Mouse (Mus musculus) heart, embryonic 10.5 days (tissue): Measurements from ENCODE around the gene Gm45521. TPM values are rescaled to one million over a fixed set of nuclear protein-coding genes. Genes with fewer than 3 reads are reported as not detected.
"Not testable (repeated sequence)": the region's sequence is repeated elsewhere in the genome, so short reads cannot be mapped to it uniquely, and the experiment has no call there.

Experiments
- DNase-seq: peaks from one replicate; pipeline ENCODE4 v3.0.0-alpha.2; 2017; ENCODE audit warnings: low spot score
- H3K27ac ChIP-seq: fragments of 300-500 bp; sonication (generic); 2 replicates; pipeline ENCODE4 v1.5.1; 2016; ENCODE audit warnings: mild to moderate bottlenecking
- H3K27me3 ChIP-seq: fragments of 300-500 bp; sonication (generic); 2 replicates; pipeline ENCODE4 v1.6.1; 2016; ENCODE audit warnings: mild to moderate bottlenecking; ENCODE audit not compliant: poor library complexity, insufficient read depth, severe bottlenecking
- H3K36me3 ChIP-seq: fragments of 300-500 bp; sonication (generic); 2 replicates; pipeline ENCODE4 v1.6.1; 2016; ENCODE audit warnings: mild to moderate bottlenecking, moderate library complexity
- H3K4me1 ChIP-seq: fragments of 300-500 bp; sonication (generic); 2 replicates; pipeline ENCODE4 v1.6.1; 2016; ENCODE audit warnings: mild to moderate bottlenecking
- H3K4me3 ChIP-seq: fragments of 300-500 bp; sonication (generic); 2 replicates; pipeline ENCODE4 v1.5.1; 2016; ENCODE audit warnings: mild to moderate bottlenecking, moderate library complexity
- H3K9me3 ChIP-seq: fragments of 300-500 bp; sonication (generic); 2 replicates; pipeline ENCODE4 v1.6.1; 2016; ENCODE audit warnings: mild to moderate bottlenecking, moderate library complexity
- WGBS: fragments of 180-500 bp; shearing (Covaris S2); methylation state at CpG from one replicate; pipeline ENCODE4 v1.1.7; 2016; 5-methylcytosine and 5-hydroxymethylcytosine counted together
- polyA plus RNA-seq: library from polyadenylated mRNA; unstranded; fragments of >200 nt; fragmentation: Nextera tagmentation; extraction: Ambion mirVana; gene quantifications from 2 replicates; pipeline ENCODE4 v1.2.1, GENCODE M21; 2016

Gm45521 gene
- polyA plus RNA-seq, 1 experiment from 2014 or later = 0.20 TPM

GRCm38 (mm10) chr14:8006061-8006460 is 49.0 kb downstream of the Gm45521 start:
- H3K4me3 ChIP-seq, DNase-seq, H3K27ac ChIP-seq, H3K36me3 ChIP-seq, H3K9me3 ChIP-seq: not testable (repeated sequence)
- Histone ChIP-seq H3K27me3 (peaks cover 23% of the 10 kb centered on the region), H3K4me1 (peaks cover 14% of the 10 kb centered on the region; the same call in 1 of the 2 replicates)
- 63% methylated on average over 3 of the region's 3 CpGs for WGBS

- Histone ChIP-seq H3K9me3 (no peaks in the 10 kb centered on the region), H3K27me3 (peaks cover 13% of the 10 kb centered on the region), H3K27ac (no peak overlapping the region), H3K4me1 (0 out of 2 replicates have a peak, but pooled peaks cover 10% of the 10 kb centered on the region), H3K4me3 (no peak overlapping the region), H3K36me3 (no peaks in the 10 kb centered on the region)
- no peak for DNase-seq
These were observed 50.0 kb downstream of the Gm45521 start for GRCm38 (mm10) chr14:8007084-8007483.

- WGBS = 81% methylated on average over 2 of the region's 2 CpGs
- H3K27ac ChIP-seq = no peak overlapping the region
- no peak overlapping the region for H3K4me3 ChIP-seq
- H3K4me1 ChIP-seq = 0 out of 2 replicates have a peak, but pooled peaks cover 8% of the 10 kb centered on the region
- H3K9me3 ChIP-seq = no peaks in the 10 kb centered on the region
- H3K36me3 ChIP-seq = no peaks in the 10 kb centered on the region
- peaks cover 8% of the 10 kb centered on the region for H3K27me3 ChIP-seq
- DNase-seq = no peak
These were observed 50.4 kb downstream of the Gm45521 start for GRCm38 (mm10) chr14:8007486-8007885.

- Histone ChIP-seq H3K36me3 (no peaks in the 10 kb centered on the region), H3K4me1 (0 out of 2 replicates have a peak, but pooled peaks cover 6% of the 10 kb centered on the region), H3K27me3 (peaks cover 8% of the 10 kb centered on the region; the same call in 1 of the 2 replicates), H3K4me3 (no peak overlapping the region), H3K9me3 (no peaks in the 10 kb centered on the region), H3K27ac (no peak overlapping the region)
- WGBS = 89% methylated on average over 10 of the region's 10 CpGs
- no peak for DNase-seq
These were observed 50.8 kb downstream of the Gm45521 start for GRCm38 (mm10) chr14:8007923-8008322.

Other genes starting within 250 kb of the Gm45521 start
- not detected in 2 replicates for gene Gm26661, start 165.7 kb upstream of the Gm45521 start, polyA plus RNA-seq
- gene Flnb, start 139.3 kb upstream of the Gm45521 start, polyA plus RNA-seq = 15.2 and 18.5 TPM in 2 replicates
- gene Dnase1l3, start 37.3 kb downstream of the Gm45521 start, polyA plus RNA-seq = not detected in 2 replicates
- 9.2 and 16.0 TPM in 2 replicates for gene Abhd6, start 45.6 kb downstream of the Gm45521 start, polyA plus RNA-seq
- gene Rpp14, start 123.1 kb downstream of the Gm45521 start, polyA plus RNA-seq = 40.9 and 43.5 TPM in 2 replicates
- 23.1 and 24.1 TPM in 2 replicates for gene Pxk, start 140.9 kb downstream of the Gm45521 start, polyA plus RNA-seq
- gene Pdhb, start 215.7 kb downstream of the Gm45521 start, polyA plus RNA-seq = 332 and 445 TPM in 2 replicates